Mouse (Mus musculus): ENCODE data around the gene Prpf19.

DNA sequence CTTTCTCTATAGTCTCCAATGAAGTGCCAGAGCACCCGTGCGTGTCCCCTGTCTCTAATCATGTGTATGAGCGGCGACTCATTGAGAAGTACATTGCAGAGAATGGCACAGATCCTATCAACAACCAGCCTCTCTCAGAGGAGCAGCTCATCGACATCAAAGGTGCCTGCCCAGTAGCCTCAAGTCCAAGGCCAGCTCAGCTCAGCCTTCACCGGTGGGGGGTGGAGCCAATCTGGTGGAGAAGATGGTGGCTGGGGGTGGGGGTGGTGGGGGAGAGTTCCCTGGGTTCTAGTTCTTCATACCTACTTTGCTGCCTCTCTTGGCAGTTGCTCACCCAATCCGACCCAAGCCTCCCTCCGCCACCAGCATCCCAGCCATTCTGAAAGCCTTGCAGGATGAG, 2.5 kb downstream of the Prpf19 start:
- TF ChIP-seq EP300 (IDR thresholded peaks at IDR 0.05; ENCODE audit: low read depth) (no peak), CTCF (IDR thresholded peaks at IDR 0.05; ENCODE audit: low read depth) (no peak)
